Mouse (Mus musculus): ENCODE results near the gene Olfr120. TPM values are rescaled to one million over a fixed set of nuclear protein-coding genes. Genes with fewer than 3 reads are reported as not detected.

Gene Olfr120
- not detected in 2 replicates for polyA plus RNA-seq (2012; rRNA removed; ENCODE audit: low replicate concordance)

DNA sequence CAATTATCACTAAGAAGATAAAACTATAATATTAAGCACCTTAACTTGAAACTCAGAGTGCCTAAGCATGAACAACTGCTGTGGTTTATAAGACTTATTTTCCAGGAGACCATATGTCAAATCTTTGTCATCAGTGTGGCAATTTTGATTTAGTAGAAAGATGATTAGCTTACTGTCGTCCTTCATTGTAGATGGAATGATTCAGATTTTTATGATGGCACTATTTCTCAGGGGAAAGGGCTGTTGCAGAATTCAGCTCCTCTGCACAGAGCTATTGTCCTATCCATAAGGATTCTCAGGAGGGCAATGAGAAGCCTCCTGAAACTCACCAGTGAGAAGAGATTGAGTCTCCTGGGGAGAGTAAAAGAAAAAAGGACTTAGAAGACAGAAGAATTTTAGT is at the start of gene Olfr120:
Gene Olfr120 (plus strand): TSS at position 301 of the 400 bp plus-strand sequence.

DNA sequence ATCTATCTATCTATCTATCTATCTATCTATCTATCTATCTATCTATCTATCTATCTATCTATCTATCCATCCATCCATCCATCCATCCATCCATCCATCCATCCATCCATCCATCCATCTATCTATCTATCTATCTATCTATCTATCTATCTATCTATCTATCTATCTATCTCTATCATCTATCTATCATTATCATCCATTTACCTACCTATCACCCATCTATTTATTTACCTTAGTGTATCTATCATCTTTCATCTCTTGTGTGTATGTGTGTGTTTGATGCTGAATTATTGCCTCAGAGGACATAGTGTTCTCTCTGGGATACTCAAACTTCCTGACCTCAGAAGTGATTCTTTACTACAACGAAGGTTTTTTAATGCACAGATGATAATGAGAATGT is 25.3 kb upstream of the Olfr120 start, which contains the start of gene Olfr119:
Gene Olfr119 (plus strand): TSS at position 301 of the 400 bp plus-strand sequence.

DNA sequence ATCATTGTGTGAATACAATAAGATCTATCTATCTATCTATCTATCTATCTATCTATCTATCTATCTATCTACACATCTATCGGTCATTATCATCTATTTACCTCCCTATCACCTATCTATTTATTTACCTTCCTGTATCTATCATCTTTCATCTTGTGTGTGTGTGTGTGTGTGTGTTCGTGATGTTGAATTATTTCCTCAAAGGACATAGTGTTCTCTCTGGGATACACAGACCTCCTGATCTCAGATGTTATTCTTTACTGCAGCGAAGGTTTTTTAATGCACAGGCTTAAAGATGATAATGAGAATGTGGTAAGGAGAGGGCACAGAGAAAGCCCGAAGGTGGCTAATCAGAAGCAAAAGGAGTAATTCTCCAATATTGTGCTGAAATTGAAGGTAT is 46.7 kb downstream of the Olfr120 start, which contains the start of gene Olfr122:
Gene Olfr122 (plus strand): TSS at position 301 of the 400 bp plus-strand sequence.

Other genes starting within 250 kb of the Olfr120 start
- 13.9 and 17.2 TPM in 2 replicates for gene H2-M2, start 238.3 kb upstream of the Olfr120 start, polyA plus RNA-seq (2012; rRNA removed; ENCODE audit: low replicate concordance)
- 0.19 and 0.23 TPM in 2 replicates for gene Olfr110, start 229.3 kb upstream of the Olfr120 start, polyA plus RNA-seq (2012; rRNA removed; ENCODE audit: low replicate concordance)
- 0.22 and 0.52 TPM in 2 replicates for gene Olfr111, start 213.8 kb upstream of the Olfr120 start, polyA plus RNA-seq (2012; rRNA removed; ENCODE audit: low replicate concordance)
- not detected in 2 replicates for gene Olfr112, start 152.4 kb upstream of the Olfr120 start, polyA plus RNA-seq (2012; rRNA removed; ENCODE audit: low replicate concordance)
- not detected in 2 replicates for gene Olfr113, start 144.1 kb upstream of the Olfr120 start, polyA plus RNA-seq (2012; rRNA removed; ENCODE audit: low replicate concordance)
- gene Olfr114, start 129.1 kb upstream of the Olfr120 start, polyA plus RNA-seq (2012; rRNA removed; ENCODE audit: low replicate concordance) = not detected in 2 replicates
- gene Olfr115, start 94.7 kb upstream of the Olfr120 start, polyA plus RNA-seq (2012; rRNA removed; ENCODE audit: low replicate concordance) = not detected in 2 replicates
- gene Olfr116, start 94.6 kb upstream of the Olfr120 start, polyA plus RNA-seq (2012; rRNA removed; ENCODE audit: low replicate concordance) = not detected in 2 replicates
- gene Olfr117, start 58.0 kb upstream of the Olfr120 start, polyA plus RNA-seq (2012; rRNA removed; ENCODE audit: low replicate concordance) = not detected in 2 replicates
- not detected in 2 replicates for gene Olfr118, start 54.8 kb upstream of the Olfr120 start, polyA plus RNA-seq (2012; rRNA removed; ENCODE audit: low replicate concordance)
- gene Olfr119, start 25.2 kb upstream of the Olfr120 start, polyA plus RNA-seq (2012; rRNA removed; ENCODE audit: low replicate concordance) = not detected in 2 replicates
- gene Olfr121, start 27.0 kb downstream of the Olfr120 start, polyA plus RNA-seq (2012; rRNA removed; ENCODE audit: low replicate concordance) = not detected in 2 replicates
- gene Olfr122, start 46.8 kb downstream of the Olfr120 start, polyA plus RNA-seq (2012; rRNA removed; ENCODE audit: low replicate concordance) = not detected in 2 replicates
- not detected in 2 replicates for gene Olfr123, start 71.7 kb downstream of the Olfr120 start, polyA plus RNA-seq (2012; rRNA removed; ENCODE audit: low replicate concordance)
- not detected in 2 replicates for gene Olfr124, start 78.1 kb downstream of the Olfr120 start, polyA plus RNA-seq (2012; rRNA removed; ENCODE audit: low replicate concordance)
- gene Olfr125, start 111.1 kb downstream of the Olfr120 start, polyA plus RNA-seq (2012; rRNA removed; ENCODE audit: low replicate concordance) = not detected in 2 replicates
- gene Olfr126, start 125.7 kb downstream of the Olfr120 start, polyA plus RNA-seq (2012; rRNA removed; ENCODE audit: low replicate concordance) = not detected in 2 replicates
- not detected in 2 replicates for gene Olfr127, start 178.6 kb downstream of the Olfr120 start, polyA plus RNA-seq (2012; rRNA removed; ENCODE audit: low replicate concordance)
- gene Olfr128, start 198.7 kb downstream of the Olfr120 start, polyA plus RNA-seq (2012; rRNA removed; ENCODE audit: low replicate concordance) = not detected in 2 replicates
- gene Olfr761, start 231.3 kb downstream of the Olfr120 start, polyA plus RNA-seq (2012; rRNA removed; ENCODE audit: low replicate concordance) = not detected in 2 replicates

Measured in mammary gland, adult 2 months (tissue).